Comparison of ENCODE assay signal across 8 mouse cellular contexts in the genomic region with DNA sequence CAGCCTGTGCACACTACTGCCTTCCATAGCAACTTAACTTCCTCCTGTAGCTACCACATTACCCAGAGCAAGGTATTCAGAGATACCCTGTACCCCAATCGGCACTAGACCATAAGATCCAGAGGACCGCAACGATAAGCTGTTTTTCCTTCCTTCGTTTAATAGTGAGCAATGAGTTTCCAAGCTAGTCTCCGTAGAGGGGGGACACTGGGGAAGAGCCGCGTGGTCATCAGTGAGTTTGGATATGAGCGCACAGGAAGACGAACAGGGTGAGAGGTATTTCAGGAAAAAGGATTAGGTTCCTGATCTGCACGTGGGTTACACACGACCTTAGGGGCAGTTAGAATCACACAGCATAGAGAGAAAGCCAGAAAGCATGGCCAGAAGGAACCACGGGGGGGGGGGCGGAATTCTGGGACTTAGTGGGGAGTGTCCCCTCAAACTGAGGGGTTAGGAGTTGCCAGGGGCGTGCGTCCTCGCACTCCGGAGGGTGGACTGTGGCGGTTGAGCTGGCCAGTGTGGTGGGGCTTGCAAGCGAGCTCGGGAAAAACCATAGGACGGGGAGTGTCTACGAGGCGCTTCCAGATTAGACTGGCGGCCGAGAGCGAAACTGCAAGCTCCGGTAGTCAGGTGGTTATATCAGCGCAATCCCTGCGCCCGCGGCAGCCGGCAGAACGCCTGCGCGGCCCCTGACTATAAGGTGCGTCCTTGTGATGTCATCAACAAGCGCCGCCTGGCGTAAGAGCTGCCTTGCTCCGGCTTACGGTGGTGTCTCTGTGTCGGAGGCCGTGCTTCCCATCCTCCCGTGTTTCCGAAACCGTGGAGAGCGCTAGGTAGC. TPM values are rescaled to one million over a fixed set of nuclear protein-coding genes. Genes with fewer than 3 reads are reported as not detected.
A peak's percentile ranks its signal among the peaks of the same experiment; 100 is the strongest.
DNase-seq lines count a peak whose midpoint lies in the region; ATAC-seq and TF ChIP-seq lines count a peak whose summit lies in the region.

No protein-coding gene starts in this region.

- no peak for TF ChIP-seq POLR2A in bone marrow macrophage, adult 2 months (IDR thresholded peaks at IDR 0.05; ENCODE audit: borderline replicate concordance, low read depth, low read length)
- TF ChIP-seq POLR2A in embryonic fibroblast, embryonic 13.5 days (IDR thresholded peaks at IDR 0.05; ENCODE audit: low read depth, low read length), result peak; percentile 90

- H3K9me3 ChIP-seq in heart, embryonic 10.5 days, result no peaks in the 10 kb centered on the region
- H3K9me3 ChIP-seq in kidney, embryonic 15.5 days (replicated peaks), result 0 out of 2 replicates have a peak, but pooled peaks cover 3% of the 10 kb centered on the region

- H3K9ac ChIP-seq in kidney, embryonic 15.5 days, result peak overlapping the region; percentile 86

- peak overlapping the region; percentile 88 for H3K4me3 ChIP-seq in bone marrow macrophage, adult 2 months (ENCODE audit: insufficient read depth, low read length)
- H3K4me3 ChIP-seq in embryonic fibroblast, embryonic 13.5 days (ENCODE audit: insufficient read depth, low read length), result peak overlapping the region; percentile 84
- peak overlapping the region; percentile 82 for H3K4me3 ChIP-seq in heart, embryonic 10.5 days
- peak overlapping the region; percentile 62 for H3K4me3 ChIP-seq in kidney, embryonic 15.5 days (replicated peaks)

- peaks cover 20% of the 10 kb centered on the region for H3K36me3 ChIP-seq in heart, embryonic 10.5 days
- H3K36me3 ChIP-seq in kidney, embryonic 15.5 days, result peaks cover 21% of the 10 kb centered on the region

- 3% methylated on average over 47 of the region's 47 CpGs for WGBS in heart, embryonic 10.5 days
- 2% methylated on average over 47 of the region's 47 CpGs for WGBS in kidney, embryonic 15.5 days

- H3K4me1 ChIP-seq in bone marrow macrophage, adult 2 months (ENCODE audit: control insufficient read depth, insufficient read depth, low read length), result 0 out of 2 replicates have a peak, but pooled peaks cover 6% of the 10 kb centered on the region
- H3K4me1 ChIP-seq in embryonic fibroblast, embryonic 13.5 days (ENCODE audit: control insufficient read depth, insufficient read depth, low read length), result peaks cover 5% of the 10 kb centered on the region; the same call in 1 of the 2 replicates
- peaks cover 27% of the 10 kb centered on the region for H3K4me1 ChIP-seq in heart, embryonic 10.5 days
- H3K4me1 ChIP-seq in kidney, embryonic 15.5 days, result peaks cover 26% of the 10 kb centered on the region

- peaks cover 48% of the 10 kb centered on the region for H3K27me3 ChIP-seq in heart, embryonic 10.5 days (ENCODE audit: insufficient read depth, poor library complexity, severe bottlenecking)
- H3K27me3 ChIP-seq in kidney, embryonic 15.5 days, result peaks cover 45% of the 10 kb centered on the region

- peak overlapping the region; percentile 83 for H3K4me2 ChIP-seq in kidney, embryonic 15.5 days

- ATAC-seq in kidney, embryonic 15.5 days (replicated peaks; ENCODE audit: low FRiP score), result peak; percentile 90
- ATAC-seq in monocyte, adult 5-6 weeks (replicated peaks; ENCODE audit: insufficient number of reproducible peaks, low FRiP score, low TSS enrichment, poor library complexity, severe bottlenecking), result peak; percentile 89

- peak overlapping the region; percentile 87 for H3K27ac ChIP-seq in bone marrow macrophage, adult 2 months (ENCODE audit: insufficient read depth, low read depth, low read length)
- H3K27ac ChIP-seq in embryonic fibroblast, embryonic 13.5 days (ENCODE audit: insufficient read depth, low read length), result peak overlapping the region; percentile 39
- H3K27ac ChIP-seq in heart, embryonic 10.5 days, result peak overlapping the region; percentile 93
- peak overlapping the region; percentile 88 for H3K27ac ChIP-seq in kidney, embryonic 15.5 days

- TF ChIP-seq CTCF in bone marrow macrophage, adult 2 months (IDR thresholded peaks at IDR 0.05; ENCODE audit: low read depth, low read length), result no peak
- TF ChIP-seq CTCF in embryonic fibroblast, embryonic 13.5 days (IDR thresholded peaks at IDR 0.05; ENCODE audit: borderline replicate concordance, insufficient read depth, low read length), result no peak

- DNase-seq in A20 (ENCODE audit: low read depth, low spot score) (peak; percentile 97), liver (peak; percentile 95)
- peak; percentile 97 for DNase-seq in heart, embryonic 10.5 days (ENCODE audit: low spot score)
- DNase-seq in spleen, postnatal 4 days (ENCODE audit: low spot score in 2 of 2), result peak; percentile 92 to 96

RNA-seq across cellular contexts. Expression of a gene that starts 6.5 kb away (rescaled TPM):
- 53.5 and 59.4 TPM in 2 replicates for polyA plus RNA-seq in bone marrow macrophage, adult 2 months (2012; ENCODE audit: insufficient read depth, insufficient read length, missing spikeins)
- 77.8 and 111 TPM in 2 replicates for polyA plus RNA-seq in embryonic fibroblast, embryonic 13.5 days (2011; ENCODE audit: insufficient read length, low read depth, missing spikeins)
- polyA plus RNA-seq in heart, embryonic 10.5 days (2016; fragmentation: Nextera tagmentation; extraction: Ambion mirVana), result 46.6 and 73.7 TPM in 2 replicates
- polyA plus RNA-seq in kidney, embryonic 15.5 days (2015; fragmentation: Nextera tagmentation; extraction: Ambion mirVana), result 93.1 and 94.5 TPM in 2 replicates
- 28.5 to 36.6 TPM (median 33.8 TPM) in 3 replicates for total RNA-seq in monocyte, adult 5-6 weeks (2017)

RNA-seq across cellular contexts. Expression of a gene that starts 6.7 kb away (rescaled TPM):
- polyA plus RNA-seq in bone marrow macrophage, adult 2 months (2012; ENCODE audit: insufficient read depth, insufficient read length, missing spikeins), result not detected in 2 replicates
- polyA plus RNA-seq in embryonic fibroblast, embryonic 13.5 days (2011; ENCODE audit: insufficient read length, low read depth, missing spikeins), result not detected in 2 replicates
- 0.20 and 0.44 TPM in 2 replicates for polyA plus RNA-seq in heart, embryonic 10.5 days (2016; fragmentation: Nextera tagmentation; extraction: Ambion mirVana)
- polyA plus RNA-seq in kidney, embryonic 15.5 days (2015; fragmentation: Nextera tagmentation; extraction: Ambion mirVana), result not detected in 2 replicates
- total RNA-seq in monocyte, adult 5-6 weeks (2017), result not detected in 3 replicates

RNA-seq across cellular contexts. Expression of a gene that starts 10.4 kb away (rescaled TPM):
- polyA plus RNA-seq in bone marrow macrophage, adult 2 months (2012; ENCODE audit: insufficient read depth, insufficient read length, missing spikeins), result 20.1 and 27.1 TPM in 2 replicates
- 17.5 and 20.7 TPM in 2 replicates for polyA plus RNA-seq in embryonic fibroblast, embryonic 13.5 days (2011; ENCODE audit: insufficient read length, low read depth, missing spikeins)
- polyA plus RNA-seq in heart, embryonic 10.5 days (2016; fragmentation: Nextera tagmentation; extraction: Ambion mirVana), result 39.7 and 39.9 TPM in 2 replicates
- polyA plus RNA-seq in kidney, embryonic 15.5 days (2015; fragmentation: Nextera tagmentation; extraction: Ambion mirVana), result 39.0 and 42.3 TPM in 2 replicates
- 35.2 to 48.5 TPM (median 39.7 TPM) in 3 replicates for total RNA-seq in monocyte, adult 5-6 weeks (2017)

RNA-seq across cellular contexts. Expression of a gene that starts 23.1 kb away (rescaled TPM):
- polyA plus RNA-seq in bone marrow macrophage, adult 2 months (2012; ENCODE audit: insufficient read depth, insufficient read length, missing spikeins), result not detected in 2 replicates
- polyA plus RNA-seq in embryonic fibroblast, embryonic 13.5 days (2011; ENCODE audit: insufficient read length, low read depth, missing spikeins), result not detected in 2 replicates
- polyA plus RNA-seq in heart, embryonic 10.5 days (2016; fragmentation: Nextera tagmentation; extraction: Ambion mirVana), result not detected in 2 replicates
- polyA plus RNA-seq in kidney, embryonic 15.5 days (2015; fragmentation: Nextera tagmentation; extraction: Ambion mirVana), result 0.12 TPM in 1 of 2 replicates, not detected in the other
- 2.2 TPM in 1 of 3 replicates, not detected in the others for total RNA-seq in monocyte, adult 5-6 weeks (2017)

RNA-seq across cellular contexts. Expression of a gene that starts 23.2 kb away (rescaled TPM):
- 23.2 and 29.4 TPM in 2 replicates for polyA plus RNA-seq in bone marrow macrophage, adult 2 months (2012; ENCODE audit: insufficient read depth, insufficient read length, missing spikeins)
- polyA plus RNA-seq in embryonic fibroblast, embryonic 13.5 days (2011; ENCODE audit: insufficient read length, low read depth, missing spikeins), result 46.3 and 53.0 TPM in 2 replicates
- polyA plus RNA-seq in heart, embryonic 10.5 days (2016; fragmentation: Nextera tagmentation; extraction: Ambion mirVana), result 63.7 and 69.6 TPM in 2 replicates
- polyA plus RNA-seq in kidney, embryonic 15.5 days (2015; fragmentation: Nextera tagmentation; extraction: Ambion mirVana), result 86.0 and 91.9 TPM in 2 replicates
- 24.9 to 38.2 TPM (median 37.0 TPM) in 3 replicates for total RNA-seq in monocyte, adult 5-6 weeks (2017)

Comparison
In these comparisons a context has a peak if more than half of its experiments do, and no peak if none do; other contexts are left out.
1. Peak in every context shown above with its lines: DNase-seq, ATAC-seq, H3K4me3 ChIP-seq and H3K27ac ChIP-seq.
2. H3K27ac ChIP-seq: peak in every context shown above with its lines; median percentile 93 in heart, embryonic 10.5 days; 88 in kidney, embryonic 15.5 days; 87 in bone marrow macrophage, adult 2 months; 39 in embryonic fibroblast, embryonic 13.5 days.